Mouse (Mus musculus) stomach, postnatal 0 days (tissue): Measurements from ENCODE around the gene Cdh24.

Experiments
- CTCF ChIP-seq: IDR thresholded peaks from 2 replicates; pipeline ENCODE4 v1.5.1; 2016; ENCODE audit warnings: antibody characterized with exemption, low read depth, mild to moderate bottlenecking, moderate library complexity
- EP300 ChIP-seq: optimal IDR thresholded peaks from 2 replicates; pipeline ENCODE3; 2016; ENCODE audit warnings: antibody characterized with exemption

GRCm38 (mm10) chr14:54646898-54647636 lies 5.9 kb upstream of the Cdh24 start:
- TF ChIP-seq CTCF (peak; percentile 67), EP300 (no peak)
